Mouse (Mus musculus) stomach, embryonic 16.5 days (tissue): Measurements from ENCODE around the gene Arid5b. TPM values are rescaled to one million over a fixed set of nuclear protein-coding genes. Genes with fewer than 3 reads are reported as not detected.
A peak's percentile ranks its signal among the peaks of the same experiment; 100 is the strongest.
"Not testable (repeated sequence)": the region's sequence is repeated elsewhere in the genome, so short reads cannot be mapped to it uniquely, and the experiment has no call there.

Source experiments
- ATAC-seq: fragments of 200-750 bp; cut with Nextera tagmentation; 2 replicates; pipeline ENCODE4 v1.8.0; 2017; ENCODE audit warnings: moderate number of reproducible peaks, moderate TSS enrichment; ENCODE audit not compliant: insufficient read depth, low FRiP score
- H3K27ac ChIP-seq: fragments of 300-500 bp; sonication (generic); 2 replicates; pipeline ENCODE4 v1.5.1; 2014; ENCODE audit warnings: low read length
- H3K27me3 ChIP-seq: fragments of 300-500 bp; sonication (generic); 2 replicates; pipeline ENCODE4 v1.6.1; 2014; ENCODE audit warnings: low read length, control low read depth, mixed read lengths; ENCODE audit not compliant: control insufficient read depth, insufficient read depth
- H3K36me3 ChIP-seq: fragments of 300-500 bp; sonication (generic); 2 replicates; pipeline ENCODE4 v1.6.1; 2014; ENCODE audit warnings: low read length; ENCODE audit not compliant: control insufficient read depth, insufficient read depth
- H3K4me1 ChIP-seq: fragments of 300-500 bp; sonication (generic); 2 replicates; pipeline ENCODE4 v1.6.1; 2014; ENCODE audit warnings: low read length, control low read depth, mixed read lengths; ENCODE audit not compliant: control insufficient read depth, insufficient read depth
- H3K4me2 ChIP-seq: fragments of 300-500 bp; sonication (generic); 2 replicates; pipeline ENCODE4 v1.6.1; 2014; ENCODE audit warnings: low read depth, low read length, mixed read lengths
- H3K4me3 ChIP-seq: fragments of 300-500 bp; sonication (generic); replicated peaks from 2 replicates; pipeline ENCODE4 v1.5.1; 2014; ENCODE audit warnings: mild to moderate bottlenecking, low read length
- H3K9ac ChIP-seq: fragments of 300-500 bp; sonication (generic); 2 replicates; pipeline ENCODE4 v1.6.1; 2014; ENCODE audit warnings: low read length
- H3K9me3 ChIP-seq: fragments of 300-500 bp; sonication (generic); replicated peaks from 2 replicates; pipeline ENCODE4 v1.6.1; 2016; ENCODE audit warnings: low read length, control low read depth; ENCODE audit not compliant: control insufficient read depth
- WGBS: fragments of 180-500 bp; shearing (Covaris S2); extraction: QIAGEN DNeasy Blood & Tissue Kit; methylation state at CpG from one replicate; pipeline ENCODE4 v1.1.7; 2014; 5-methylcytosine and 5-hydroxymethylcytosine counted together
- polyA plus RNA-seq: library from polyadenylated mRNA; unstranded; fragments of >200 nt; fragmentation: Nextera tagmentation; extraction: Ambion mirVana; gene quantifications from 2 replicates; pipeline ENCODE4 v1.2.1, GENCODE M21; 2015

Gene Arid5b
- polyA plus RNA-seq, 1 experiment from 2014 or later: 33.6 TPM

DNA sequence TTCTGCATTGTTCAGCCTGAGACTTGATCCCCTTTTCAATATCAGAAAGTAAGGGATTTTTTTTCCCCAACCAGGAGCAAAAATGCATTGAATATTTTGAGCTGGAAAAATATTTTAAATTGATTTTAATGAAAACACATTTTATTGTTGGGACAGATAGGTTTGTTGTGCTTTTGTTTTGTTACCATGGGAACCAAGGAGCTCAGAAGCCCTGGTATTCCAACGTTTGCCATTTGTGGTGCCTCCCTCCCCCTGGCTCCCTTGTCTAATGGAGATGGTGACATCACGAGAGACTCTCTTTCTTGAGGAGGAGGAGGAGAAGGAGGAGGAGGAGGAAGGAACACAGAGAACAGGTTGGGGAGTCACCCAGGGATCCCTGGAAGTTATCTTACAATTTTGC lies 174.1 kb downstream of the Arid5b start:
- Histone ChIP-seq H3K4me1 (peaks cover 33% of the 10 kb centered on the region), H3K9ac (no peak overlapping the region), H3K27me3 (no peaks in the 10 kb centered on the region), H3K27ac (peak overlapping the region; percentile 87), H3K36me3 (peaks cover 11% of the 10 kb centered on the region; the same call in 1 of the 2 replicates), H3K9me3 (no peaks in the 10 kb centered on the region), H3K4me3 (no peak overlapping the region), H3K4me2 (peak overlapping the region; percentile 11; the same call in 1 of the 2 replicates)
- peak; percentile 39; the same call in 1 of the 2 replicates for ATAC-seq
- 16% methylated on average over 2 of the region's 2 CpGs for whole genome bisulfite sequencing

DNA sequence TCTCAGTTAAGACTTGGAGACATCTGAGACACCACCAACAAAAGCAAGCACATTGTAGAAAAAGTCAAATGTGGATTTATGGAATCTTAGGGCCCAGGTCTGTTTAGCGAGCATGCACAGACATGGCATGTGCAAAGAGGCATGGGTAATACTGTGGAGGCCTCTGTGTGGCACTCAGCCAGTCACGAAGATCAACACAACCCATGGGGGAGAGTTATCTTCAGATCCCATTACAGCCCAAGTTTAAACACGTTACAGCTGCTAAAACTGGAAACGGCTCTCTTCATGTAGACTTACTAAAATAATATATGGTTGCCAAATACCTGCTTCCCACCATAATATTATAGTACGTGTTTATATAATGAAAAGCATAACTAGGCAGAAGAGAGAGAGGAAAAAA lies 174.6 kb downstream of the Arid5b start:
- 0 out of 2 replicates have a peak overlapping the region, but pooled peaks have one; percentile 11 for H3K4me2 ChIP-seq
- no peak overlapping the region for H3K9ac ChIP-seq
- H3K27me3 ChIP-seq: no peaks in the 10 kb centered on the region
- peaks cover 33% of the 10 kb centered on the region for H3K4me1 ChIP-seq
- peak; percentile 86 for ATAC-seq
- no peaks in the 10 kb centered on the region for H3K9me3 ChIP-seq
- no peak overlapping the region for H3K4me3 ChIP-seq
- WGBS: 28% methylated on average over 5 of the region's 5 CpGs
- peaks cover 11% of the 10 kb centered on the region; the same call in 1 of the 2 replicates for H3K36me3 ChIP-seq
- peak overlapping the region; percentile 87 for H3K27ac ChIP-seq

- ATAC-seq: peak; percentile 60; the same call in 1 of the 2 replicates
- no peak overlapping the region for H3K4me3 ChIP-seq
- WGBS: 34% methylated on average over 6 of the region's 6 CpGs
- H3K36me3 ChIP-seq: peaks cover 11% of the 10 kb centered on the region; the same call in 1 of the 2 replicates
- peaks cover 33% of the 10 kb centered on the region for H3K4me1 ChIP-seq
- H3K9me3 ChIP-seq: no peaks in the 10 kb centered on the region
- peak overlapping the region; percentile 87 for H3K27ac ChIP-seq
- no peaks in the 10 kb centered on the region for H3K27me3 ChIP-seq
- H3K4me2 ChIP-seq: no peak overlapping the region
- H3K9ac ChIP-seq: no peak overlapping the region
Observed at GRCm38 (mm10) chr10:68103078-68103855, 175.3 kb downstream of the Arid5b start.

DNA sequence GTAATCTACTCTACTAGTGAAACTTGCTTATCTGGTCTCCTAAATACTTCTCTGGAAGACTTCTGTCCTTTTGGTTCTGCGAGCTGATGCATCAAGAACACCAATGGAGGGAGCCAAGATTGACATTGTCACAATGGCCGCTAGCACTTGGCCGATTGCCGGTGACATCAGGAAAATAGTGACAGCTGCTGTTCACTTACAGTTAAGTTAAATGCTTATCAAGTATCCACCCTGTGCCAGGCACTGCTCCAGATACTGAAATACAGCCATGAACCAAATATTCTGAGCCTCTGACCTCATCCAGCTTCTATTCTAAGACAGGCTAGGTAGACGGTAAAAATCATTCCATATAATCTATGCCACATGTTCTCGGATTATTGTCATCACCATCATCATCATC lies 176.0 kb downstream of the Arid5b start:
- Histone ChIP-seq H3K27ac (no peak overlapping the region; the same call in 1 of the 2 replicates), H3K9me3 (no peaks in the 10 kb centered on the region), H3K4me1 (peaks cover 33% of the 10 kb centered on the region), H3K9ac (no peak overlapping the region), H3K4me2 (no peak overlapping the region), H3K36me3 (peaks cover 18% of the 10 kb centered on the region), H3K4me3 (no peak overlapping the region), H3K27me3 (no peaks in the 10 kb centered on the region)
- 89% methylated on average over 6 of the region's 6 CpGs for WGBS
- no peak for ATAC-seq

GRCm38 (mm10) chr10:68101251-68101650 lies 177.3 kb downstream of the Arid5b start:
- Histone ChIP-seq H3K9me3 (no peaks in the 10 kb centered on the region), H3K9ac (no peak overlapping the region), H3K36me3 (peaks cover 32% of the 10 kb centered on the region), H3K27ac (no peak overlapping the region), H3K4me1 (peaks cover 30% of the 10 kb centered on the region), H3K27me3 (no peaks in the 10 kb centered on the region), H3K4me3 (no peak overlapping the region), H3K4me2 (no peak overlapping the region)
- 75% methylated on average over 4 of the region's 4 CpGs for WGBS
- ATAC-seq: no peak

- peaks cover 27% of the 10 kb centered on the region for H3K4me1 ChIP-seq
- no peaks in the 10 kb centered on the region for H3K27me3 ChIP-seq
- ATAC-seq: no peak
- no peak overlapping the region for H3K27ac ChIP-seq
- WGBS: 63% methylated on average over 8 of the region's 8 CpGs
- H3K4me3 ChIP-seq: no peak overlapping the region
- no peaks in the 10 kb centered on the region for H3K9me3 ChIP-seq
- no peak overlapping the region for H3K9ac ChIP-seq
- H3K36me3 ChIP-seq: peaks cover 37% of the 10 kb centered on the region
- H3K4me2 ChIP-seq: no peak overlapping the region
Observed at GRCm38 (mm10) chr10:68100506-68100905, 178.0 kb downstream of the Arid5b start.

- H3K27me3 ChIP-seq, H3K9me3 ChIP-seq, H3K9ac ChIP-seq, H3K4me2 ChIP-seq, H3K27ac ChIP-seq, H3K4me3 ChIP-seq, ATAC-seq: not testable (repeated sequence)
- Histone ChIP-seq H3K36me3 (peaks cover 43% of the 10 kb centered on the region), H3K4me1 (peaks cover 20% of the 10 kb centered on the region)
- 89% methylated on average over 7 of the region's 7 CpGs for whole genome bisulfite sequencing
Observed at GRCm38 (mm10) chr10:68099801-68100200, 178.7 kb downstream of the Arid5b start.

- Histone ChIP-seq H3K4me3 (no peak overlapping the region), H3K4me1 (peaks cover 9% of the 10 kb centered on the region), H3K27me3 (no peaks in the 10 kb centered on the region), H3K9me3 (no peaks in the 10 kb centered on the region), H3K9ac (no peak overlapping the region), H3K27ac (no peak overlapping the region), H3K36me3 (peaks cover 49% of the 10 kb centered on the region), H3K4me2 (no peak overlapping the region)
- no peak for ATAC-seq
- WGBS: 88% methylated on average over 19 of the region's 19 CpGs
Observed at GRCm38 (mm10) chr10:68097821-68098675, 180.5 kb downstream of the Arid5b start.

- no peak for ATAC-seq
- Histone ChIP-seq H3K27ac (no peak overlapping the region), H3K4me2 (no peak overlapping the region), H3K36me3 (peaks cover 49% of the 10 kb centered on the region), H3K9me3 (no peaks in the 10 kb centered on the region), H3K9ac (no peak overlapping the region), H3K4me1 (peaks cover 3% of the 10 kb centered on the region; the same call in 1 of the 2 replicates), H3K27me3 (no peaks in the 10 kb centered on the region), H3K4me3 (no peak overlapping the region)
- 91% methylated on average over 12 of the region's 12 CpGs for WGBS
Observed at GRCm38 (mm10) chr10:68096395-68096794, 182.1 kb downstream of the Arid5b start.
